Mouse (Mus musculus) ES-Bruce4 (cell line): ENCODE results near the gene Hsd3b4.
"Not testable (repeated sequence)": the region's sequence is repeated elsewhere in the genome, so short reads cannot be mapped to it uniquely, and the experiment has no call there.

Experiments used
- CTCF ChIP-seq: IDR thresholded peaks from one replicate; pipeline ENCODE4 v1.8.1; 2011; ENCODE audit warnings: low read depth, low read length
- EP300 ChIP-seq: IDR thresholded peaks from 2 replicates; pipeline ENCODE4 v1.6.1; 2011; ENCODE audit warnings: low read depth, low read length; ENCODE audit not compliant: insufficient read depth
- POLR2A ChIP-seq: IDR thresholded peaks from one replicate; pipeline ENCODE4 v1.8.1; 2011; ENCODE audit warnings: low read length; ENCODE audit not compliant: insufficient read depth

DNA sequence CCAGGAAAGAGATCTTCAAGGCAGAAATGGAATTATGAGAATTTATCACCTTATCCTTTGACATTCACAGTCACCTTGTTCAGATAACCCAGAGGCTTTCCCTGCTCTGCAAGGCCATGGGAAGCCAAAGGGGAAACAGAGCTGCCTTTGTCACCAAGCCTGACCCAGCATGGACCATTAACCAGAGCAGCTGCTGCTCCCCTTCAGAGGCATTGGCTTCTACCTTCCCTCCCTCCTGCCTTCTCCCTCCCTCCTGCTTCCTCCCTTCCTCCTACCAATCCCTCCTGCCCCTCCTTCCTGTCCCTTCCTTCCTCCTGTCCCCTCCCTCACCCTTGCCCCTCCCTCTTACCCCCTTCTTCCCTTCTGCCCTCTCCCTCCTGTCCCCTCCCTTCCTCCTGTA lies 16.1 kb downstream of the Hsd3b4 start:
- not testable (repeated sequence) for TF ChIP-seq POLR2A, CTCF, EP300
